Mouse (Mus musculus) lung, embryonic 14.5 days (tissue): ENCODE data around the gene Tsks. TPM values are rescaled to one million over a fixed set of nuclear protein-coding genes. Genes with fewer than 3 reads are reported as not detected.

ENCODE experiments used
- ATAC-seq: fragments of 200-750 bp; cut with Nextera tagmentation; 2 replicates; pipeline ENCODE4 v1.8.0; 2017; ENCODE audit warnings: mild to moderate bottlenecking, moderate TSS enrichment, moderate library complexity; ENCODE audit not compliant: insufficient read depth
- DNase-seq: peaks from one replicate; pipeline ENCODE4 v3.0.0-alpha.2; 2015
- H3K27ac ChIP-seq: fragments of 300-500 bp; sonication (generic); 2 replicates; pipeline ENCODE4 v1.5.1; 2014; ENCODE audit warnings: low read depth, mild to moderate bottlenecking, moderate library complexity
- H3K27me3 ChIP-seq: fragments of 300-500 bp; sonication (generic); 2 replicates; pipeline ENCODE4 v1.6.1; 2014; ENCODE audit warnings: low read length, control low read depth; ENCODE audit not compliant: insufficient read depth
- H3K36me3 ChIP-seq: fragments of 300-500 bp; sonication (generic); 2 replicates; pipeline ENCODE4 v1.6.1; 2014; ENCODE audit warnings: control low read depth; ENCODE audit not compliant: insufficient read depth
- H3K4me1 ChIP-seq: fragments of 300-500 bp; sonication (generic); 2 replicates; pipeline ENCODE4 v1.6.1; 2014; ENCODE audit warnings: antibody characterized with exemption, control low read depth; ENCODE audit not compliant: insufficient read depth
- H3K4me2 ChIP-seq: fragments of 300-500 bp; sonication (generic); 2 replicates; pipeline ENCODE4 v1.6.1; 2014; ENCODE audit warnings: mild to moderate bottlenecking
- H3K4me3 ChIP-seq: fragments of 300-500 bp; sonication (generic); 2 replicates; pipeline ENCODE4 v1.5.1; 2014; ENCODE audit warnings: low read depth, low read length
- H3K9ac ChIP-seq: fragments of 300-500 bp; sonication (generic); 2 replicates; pipeline ENCODE4 v1.6.1; 2014
- H3K9me3 ChIP-seq: fragments of 300-500 bp; sonication (generic); 2 replicates; pipeline ENCODE4 v1.6.1; 2016; ENCODE audit warnings: low read depth, low read length, control low read depth
- CTCF ChIP-seq: IDR thresholded peaks from 2 replicates; pipeline ENCODE4 v1.5.1; 2016; ENCODE audit warnings: antibody characterized with exemption, low read depth
- WGBS: fragments of 180-500 bp; shearing (Covaris S2); extraction: QIAGEN DNeasy Blood & Tissue Kit; methylation state at CpG from one replicate; pipeline ENCODE4 v1.1.7; 2014; 5-methylcytosine and 5-hydroxymethylcytosine counted together
- polyA plus RNA-seq: library from polyadenylated mRNA; unstranded; fragments of >200 nt; fragmentation: Nextera tagmentation; extraction: Ambion mirVana; gene quantifications from 2 replicates; pipeline ENCODE4 v1.2.1, GENCODE M21; 2014

The Tsks gene
- polyA plus RNA-seq, 1 experiment from 2014 or later: 0.11 TPM

DNA sequence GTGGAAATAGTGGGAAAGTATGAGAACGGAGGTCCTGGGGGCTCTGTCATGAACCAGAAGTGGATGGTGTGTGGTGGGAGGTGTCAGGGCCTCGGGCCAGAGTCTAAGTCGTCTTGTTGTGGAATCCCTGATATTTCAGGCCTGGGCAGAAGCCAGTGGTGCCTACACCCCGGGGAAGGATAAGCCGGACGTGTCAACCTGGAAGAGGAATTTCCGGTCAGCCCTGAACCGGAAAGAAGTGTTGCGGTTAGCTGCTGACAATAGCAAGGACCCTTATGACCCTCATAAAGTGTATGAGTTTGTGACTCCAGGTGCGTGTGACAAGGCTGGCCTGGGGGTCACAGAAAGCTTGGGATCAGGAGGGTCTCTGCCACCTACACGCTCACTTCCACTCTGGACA lies 56.7 kb downstream of the Tsks start:
- 59% methylated on average over 11 of the region's 11 CpGs for WGBS
- peak overlapping the region; percentile 97 for H3K4me2 ChIP-seq
- peak overlapping the region; percentile 42; the same call in 1 of the 2 replicates for H3K27ac ChIP-seq
- H3K9me3 ChIP-seq: no peaks in the 10 kb centered on the region
- H3K36me3 ChIP-seq: peaks cover 71% of the 10 kb centered on the region
- DNase-seq (no peak), ATAC-seq (no peak)
- no peaks in the 10 kb centered on the region for H3K27me3 ChIP-seq
- H3K4me1 ChIP-seq: peaks cover 11% of the 10 kb centered on the region
- H3K4me3 ChIP-seq: peak overlapping the region; percentile 78; the same call in 1 of the 2 replicates
- no peak for TF ChIP-seq CTCF
- H3K9ac ChIP-seq: no peak overlapping the region

DNA sequence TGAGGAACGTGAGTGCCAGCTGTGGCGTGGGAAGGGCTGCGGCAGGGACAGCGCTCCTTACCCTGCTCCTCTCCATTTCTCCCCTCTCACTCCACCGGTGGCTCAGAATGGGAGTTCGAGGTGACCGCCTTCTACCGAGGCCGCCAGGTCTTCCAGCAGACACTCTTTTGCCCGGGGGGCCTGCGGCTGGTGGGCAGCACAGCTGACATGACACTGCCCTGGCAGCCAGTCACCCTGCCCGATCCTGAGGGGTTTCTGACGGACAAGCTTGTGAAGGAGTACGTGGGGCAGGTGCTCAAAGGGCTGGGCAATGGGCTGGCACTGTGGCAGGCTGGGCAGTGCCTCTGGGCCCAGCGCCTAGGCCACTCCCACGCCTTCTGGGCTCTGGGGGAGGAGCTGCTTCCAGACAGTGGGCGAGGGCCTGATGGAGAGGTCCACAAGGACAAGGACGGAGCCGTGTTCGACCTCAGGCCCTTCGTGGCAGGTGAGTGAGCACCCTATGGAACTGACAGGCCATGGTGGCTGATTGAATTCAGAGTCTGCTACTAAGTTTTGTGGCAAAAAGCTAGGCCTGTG lies 57.6 kb downstream of the Tsks start:
- H3K27me3 ChIP-seq: no peaks in the 10 kb centered on the region
- WGBS: 80% methylated on average over 21 of the region's 21 CpGs
- H3K9me3 ChIP-seq: no peaks in the 10 kb centered on the region
- DNase-seq (no peak), ATAC-seq (no peak)
- H3K4me1 ChIP-seq: peaks cover 11% of the 10 kb centered on the region
- H3K27ac ChIP-seq: no peak overlapping the region
- peaks cover 71% of the 10 kb centered on the region for H3K36me3 ChIP-seq
- TF ChIP-seq CTCF: no peak
- no peak overlapping the region for H3K4me3 ChIP-seq
- H3K9ac ChIP-seq: no peak overlapping the region
- H3K4me2 ChIP-seq: peak overlapping the region; percentile 97; the same call in 1 of the 2 replicates

DNA sequence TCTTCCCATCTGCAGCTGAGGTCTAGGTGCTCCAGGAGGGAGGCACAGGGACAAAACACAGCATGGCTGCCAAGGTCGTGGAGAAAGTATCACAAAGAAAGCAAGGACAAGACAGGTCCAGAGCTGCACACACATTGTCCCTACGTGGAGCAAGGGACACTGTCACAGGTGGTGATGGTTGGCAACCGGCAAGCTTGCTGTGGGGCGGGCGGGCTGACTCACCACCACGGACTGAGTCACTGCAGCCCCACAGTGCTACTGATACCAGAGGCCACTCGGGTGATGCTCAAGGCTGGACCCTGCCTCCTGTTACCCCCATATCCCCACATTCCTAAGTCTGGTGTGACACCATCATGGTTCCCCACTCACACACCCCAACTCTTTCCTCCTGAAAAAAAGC lies 59.4 kb downstream of the Tsks start:
- H3K4me3 ChIP-seq: no peak overlapping the region
- H3K4me2 ChIP-seq: no peak overlapping the region
- DNase-seq (no peak), ATAC-seq (no peak)
- no peaks in the 10 kb centered on the region for H3K27me3 ChIP-seq
- no peak overlapping the region for H3K27ac ChIP-seq
- no peak for TF ChIP-seq CTCF
- H3K9me3 ChIP-seq: no peaks in the 10 kb centered on the region
- H3K4me1 ChIP-seq: peaks cover 7% of the 10 kb centered on the region
- no peak overlapping the region for H3K9ac ChIP-seq
- peaks cover 84% of the 10 kb centered on the region for H3K36me3 ChIP-seq
- 84% methylated on average over 7 of the region's 7 CpGs for WGBS

- Histone ChIP-seq H3K27ac (no peak overlapping the region), H3K4me1 (no peaks in the 10 kb centered on the region; the same call in 1 of the 2 replicates), H3K27me3 (no peaks in the 10 kb centered on the region), H3K4me3 (no peak overlapping the region), H3K4me2 (no peak overlapping the region), H3K9ac (no peak overlapping the region), H3K9me3 (no peaks in the 10 kb centered on the region), H3K36me3 (peaks cover 100% of the 10 kb centered on the region)
- WGBS: 58% methylated on average over 3 of the region's 3 CpGs
- no peak for TF ChIP-seq CTCF
- peak; percentile 37 for DNase-seq
- ATAC-seq: no peak
These were observed 61.5 kb downstream of the Tsks start for GRCm38 (mm10) chr7:45004546-45004945.

GRCm38 (mm10) chr7:45005321-45005992 lies 62.5 kb downstream of the Tsks start:
- Histone ChIP-seq H3K4me3 (no peak overlapping the region), H3K4me2 (no peak overlapping the region), H3K4me1 (no peaks in the 10 kb centered on the region), H3K27ac (no peak overlapping the region), H3K27me3 (no peaks in the 10 kb centered on the region), H3K9ac (no peak overlapping the region), H3K36me3 (peaks cover 100% of the 10 kb centered on the region), H3K9me3 (no peaks in the 10 kb centered on the region)
- no peak for TF ChIP-seq CTCF
- no peak for ATAC-seq
- DNase-seq: no peak
- WGBS: 75% methylated on average over 6 of the region's 6 CpGs

DNA sequence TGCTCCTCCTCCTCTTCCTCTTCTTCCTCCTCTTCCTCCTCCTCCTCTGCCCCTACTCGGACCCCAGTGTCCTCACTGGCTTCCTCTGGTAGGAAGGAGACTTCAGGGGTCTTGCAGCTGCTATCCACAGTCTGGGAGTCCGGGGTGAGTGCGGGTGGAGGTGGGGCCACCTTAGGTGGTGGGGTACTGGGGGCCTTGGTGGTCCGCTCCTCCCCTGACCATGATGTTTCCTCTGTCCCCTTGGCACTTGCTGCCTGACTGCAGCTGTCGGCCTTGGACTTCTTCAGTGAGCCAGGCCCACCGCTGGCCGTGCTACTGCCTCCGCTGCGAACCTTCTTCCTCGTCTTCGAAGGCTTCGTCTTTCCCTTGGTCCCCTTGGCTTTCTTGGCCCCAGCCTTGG lies 63.5 kb downstream of the Tsks start:
- H3K4me3 ChIP-seq: no peak overlapping the region
- H3K27me3 ChIP-seq: no peaks in the 10 kb centered on the region
- H3K9me3 ChIP-seq: no peaks in the 10 kb centered on the region
- no peak overlapping the region for H3K9ac ChIP-seq
- 90% methylated on average over 12 of the region's 12 CpGs for WGBS
- TF ChIP-seq CTCF: no peak
- no peak for ATAC-seq
- H3K27ac ChIP-seq: no peak overlapping the region
- no peak for DNase-seq
- H3K4me2 ChIP-seq: no peak overlapping the region
- H3K4me1 ChIP-seq: no peaks in the 10 kb centered on the region
- peaks cover 100% of the 10 kb centered on the region for H3K36me3 ChIP-seq

- WGBS: 94% methylated on average over 29 of the region's 29 CpGs
These were observed 64.1 kb downstream of the Tsks start for GRCm38 (mm10) chr7:45007141-45007540.

More at GRCm38 (mm10) chr7:45007141-45007540, 64.1 kb downstream of the Tsks start:
- no peaks in the 10 kb centered on the region for H3K9me3 ChIP-seq
- DNase-seq: no peak
- H3K4me2 ChIP-seq: no peak overlapping the region
- H3K4me3 ChIP-seq: no peak overlapping the region
- H3K27me3 ChIP-seq: no peaks in the 10 kb centered on the region
- no peak overlapping the region for H3K9ac ChIP-seq
- H3K36me3 ChIP-seq: peaks cover 100% of the 10 kb centered on the region
- no peak for ATAC-seq
- no peak for TF ChIP-seq CTCF
- no peaks in the 10 kb centered on the region for H3K4me1 ChIP-seq
- H3K27ac ChIP-seq: no peak overlapping the region

Other genes starting within 250 kb of the Tsks start
- gene Izumo2, start 234.5 kb upstream of the Tsks start, polyA plus RNA-seq: not detected in 2 replicates
- 34.7 and 36.3 TPM in 2 replicates for gene Vrk3, start 194.8 kb upstream of the Tsks start, polyA plus RNA-seq
- 0.92 and 2.3 TPM in 2 replicates for gene Zfp473, start 192.2 kb upstream of the Tsks start, polyA plus RNA-seq
- gene Nup62, start 127.1 kb upstream of the Tsks start, polyA plus RNA-seq: 65.8 and 68.9 TPM in 2 replicates
- 0.93 and 1.5 TPM in 2 replicates for gene Il4i1, start 126.8 kb upstream of the Tsks start, polyA plus RNA-seq
- 3.1 TPM in 2 replicates for gene Atf5, start 126.5 kb upstream of the Tsks start, polyA plus RNA-seq
- gene Akt1s1, start 94.2 kb upstream of the Tsks start, polyA plus RNA-seq: 61.9 and 76.9 TPM in 2 replicates
- 60.1 and 73.7 TPM in 2 replicates for gene Tbc1d17, start 94.1 kb upstream of the Tsks start, polyA plus RNA-seq
- 30.3 and 30.7 TPM in 2 replicates for gene Pnkp, start 86.1 kb upstream of the Tsks start, polyA plus RNA-seq
- gene Ptov1, start 73.4 kb upstream of the Tsks start, polyA plus RNA-seq: 386 and 443 TPM in 2 replicates
- 77.9 and 79.5 TPM in 2 replicates for gene Med25, start 50.5 kb upstream of the Tsks start, polyA plus RNA-seq
- gene Fuz, start 47.1 kb upstream of the Tsks start, polyA plus RNA-seq: 17.7 and 19.1 TPM in 2 replicates
- gene Ap2a1, start 13.7 kb upstream of the Tsks start, polyA plus RNA-seq: 73.6 and 83.2 TPM in 2 replicates
- gene Cpt1c, start 31.6 kb downstream of the Tsks start, polyA plus RNA-seq: 14.9 and 15.5 TPM in 2 replicates
- 228 and 238 TPM in 2 replicates for gene Prmt1, start 43.4 kb downstream of the Tsks start, polyA plus RNA-seq
- 78.7 and 83.0 TPM in 2 replicates for gene Irf3, start 54.4 kb downstream of the Tsks start, polyA plus RNA-seq
- 69.9 and 76.9 TPM in 2 replicates for gene Bcl2l12, start 55.5 kb downstream of the Tsks start, polyA plus RNA-seq
- gene Scaf1, start 73.2 kb downstream of the Tsks start, polyA plus RNA-seq: 45.9 and 53.6 TPM in 2 replicates
- gene Rras, start 74.8 kb downstream of the Tsks start, polyA plus RNA-seq: 46.2 and 46.5 TPM in 2 replicates
- gene Prr12, start 109.7 kb downstream of the Tsks start, polyA plus RNA-seq: 14.2 and 16.2 TPM in 2 replicates
- gene Nosip, start 119.2 kb downstream of the Tsks start, polyA plus RNA-seq: 68.6 and 71.9 TPM in 2 replicates
- gene Prrg2, start 119.5 kb downstream of the Tsks start, polyA plus RNA-seq: 18.1 and 19.2 TPM in 2 replicates
- 344 and 360 TPM in 2 replicates for gene Rcn3, start 149.0 kb downstream of the Tsks start, polyA plus RNA-seq
- 56.4 and 57.0 TPM in 2 replicates for gene Fcgrt, start 160.6 kb downstream of the Tsks start, polyA plus RNA-seq
- gene Rps11, start 181.2 kb downstream of the Tsks start, polyA plus RNA-seq: 1,873 and 1,878 TPM in 2 replicates
- 1,527 and 1,587 TPM in 2 replicates for gene Rpl13a, start 185.6 kb downstream of the Tsks start, polyA plus RNA-seq
- 1.2 and 1.4 TPM in 2 replicates for gene Gm45713, start 193.0 kb downstream of the Tsks start, polyA plus RNA-seq
- 0.72 and 1.1 TPM in 2 replicates for gene Flt3l, start 193.2 kb downstream of the Tsks start, polyA plus RNA-seq
- gene Pih1d1, start 211.1 kb downstream of the Tsks start, polyA plus RNA-seq: 110 and 112 TPM in 2 replicates
- gene Aldh16a1, start 211.4 kb downstream of the Tsks start, polyA plus RNA-seq: 52.1 and 52.9 TPM in 2 replicates
- 0.09 and 0.97 TPM in 2 replicates for gene Slc17a7, start 220.7 kb downstream of the Tsks start, polyA plus RNA-seq
- not detected in 2 replicates for gene Gfy, start 236.4 kb downstream of the Tsks start, polyA plus RNA-seq
- not detected in 2 replicates for gene Pth2, start 237.8 kb downstream of the Tsks start, polyA plus RNA-seq